Mouse (Mus musculus): ENCODE measurements around the gene Thrb. TPM values are rescaled to one million over a fixed set of nuclear protein-coding genes. Genes with fewer than 3 reads are reported as not detected.

Thrb gene
- polyA plus RNA-seq, 1 experiment: 0.13 TPM

- H3K9me3 ChIP-seq (replicated peaks; ENCODE audit: control insufficient read depth, insufficient read depth, low read length, poor library complexity, severe bottlenecking): no peaks in the 10 kb centered on the region
- no peak overlapping the region for H3K4me3 ChIP-seq (ENCODE audit: low read depth, low read length)
- no peaks in the 10 kb centered on the region for H3K4me1 ChIP-seq (ENCODE audit: control insufficient read depth, insufficient read depth, low read length)
- H3K27ac ChIP-seq (ENCODE audit: insufficient read depth, low read length): no peak overlapping the region
- no peaks in the 10 kb centered on the region for H3K36me3 ChIP-seq (ENCODE audit: control insufficient read depth, insufficient read depth, low read length, poor library complexity, severe bottlenecking)
- no peaks in the 10 kb centered on the region for H3K27me3 ChIP-seq (ENCODE audit: control insufficient read depth, insufficient read depth, low read length, poor library complexity, severe bottlenecking)
- no peak overlapping the region for H3K9ac ChIP-seq (ENCODE audit: low read depth, poor library complexity, severe bottlenecking)
- TF ChIP-seq POLR2A (IDR thresholded peaks at IDR 0.05; ENCODE audit: insufficient read depth, low read length) (no peak), EP300 (IDR thresholded peaks at IDR 0.05; ENCODE audit: insufficient read depth, low read depth, low read length) (no peak), CTCF (IDR thresholded peaks at IDR 0.05; ENCODE audit: low read depth, low read length) (no peak)
Observed at GRCm38 (mm10) chr14:17674335-17674734, 14.3 kb downstream of the Thrb start.

GRCm38 (mm10) chr14:17675214-17675613 is 15.2 kb downstream of the Thrb start:
- Histone ChIP-seq H3K4me1 (ENCODE audit: control insufficient read depth, insufficient read depth, low read length) (no peaks in the 10 kb centered on the region), H3K4me3 (ENCODE audit: low read depth, low read length) (no peak overlapping the region), H3K27me3 (ENCODE audit: control insufficient read depth, insufficient read depth, low read length, poor library complexity, severe bottlenecking) (no peaks in the 10 kb centered on the region), H3K9ac (ENCODE audit: low read depth, poor library complexity, severe bottlenecking) (no peak overlapping the region), H3K9me3 (replicated peaks; ENCODE audit: control insufficient read depth, insufficient read depth, low read length, poor library complexity, severe bottlenecking) (no peaks in the 10 kb centered on the region), H3K27ac (ENCODE audit: insufficient read depth, low read length) (no peak overlapping the region), H3K36me3 (ENCODE audit: control insufficient read depth, insufficient read depth, low read length, poor library complexity, severe bottlenecking) (no peaks in the 10 kb centered on the region)
- no peak for TF ChIP-seq POLR2A (IDR thresholded peaks at IDR 0.05; ENCODE audit: insufficient read depth, low read length)
- TF ChIP-seq EP300 (IDR thresholded peaks at IDR 0.05; ENCODE audit: insufficient read depth, low read depth, low read length): no peak
- no peak for TF ChIP-seq CTCF (IDR thresholded peaks at IDR 0.05; ENCODE audit: low read depth, low read length)

GRCm38 (mm10) chr14:17681479-17681878 is 21.4 kb downstream of the Thrb start:
- H3K36me3 ChIP-seq (ENCODE audit: control insufficient read depth, insufficient read depth, low read length, poor library complexity, severe bottlenecking): no peaks in the 10 kb centered on the region
- H3K9ac ChIP-seq (ENCODE audit: low read depth, poor library complexity, severe bottlenecking): no peak overlapping the region
- H3K4me1 ChIP-seq (ENCODE audit: control insufficient read depth, insufficient read depth, low read length): no peaks in the 10 kb centered on the region
- H3K27me3 ChIP-seq (ENCODE audit: control insufficient read depth, insufficient read depth, low read length, poor library complexity, severe bottlenecking): no peaks in the 10 kb centered on the region
- H3K9me3 ChIP-seq (replicated peaks; ENCODE audit: control insufficient read depth, insufficient read depth, low read length, poor library complexity, severe bottlenecking): no peaks in the 10 kb centered on the region
- TF ChIP-seq POLR2A (IDR thresholded peaks at IDR 0.05; ENCODE audit: insufficient read depth, low read length) (no peak), EP300 (IDR thresholded peaks at IDR 0.05; ENCODE audit: insufficient read depth, low read depth, low read length) (no peak), CTCF (IDR thresholded peaks at IDR 0.05; ENCODE audit: low read depth, low read length) (no peak)
- no peak overlapping the region for H3K4me3 ChIP-seq (ENCODE audit: low read depth, low read length)
- H3K27ac ChIP-seq (ENCODE audit: insufficient read depth, low read length): no peak overlapping the region

GRCm38 (mm10) chr14:17684881-17685280 is 24.8 kb downstream of the Thrb start:
- no peak overlapping the region for H3K9ac ChIP-seq (ENCODE audit: low read depth, poor library complexity, severe bottlenecking)
- no peaks in the 10 kb centered on the region for H3K9me3 ChIP-seq (replicated peaks; ENCODE audit: control insufficient read depth, insufficient read depth, low read length, poor library complexity, severe bottlenecking)
- H3K27me3 ChIP-seq (ENCODE audit: control insufficient read depth, insufficient read depth, low read length, poor library complexity, severe bottlenecking): no peaks in the 10 kb centered on the region
- H3K36me3 ChIP-seq (ENCODE audit: control insufficient read depth, insufficient read depth, low read length, poor library complexity, severe bottlenecking): no peaks in the 10 kb centered on the region
- no peak overlapping the region for H3K27ac ChIP-seq (ENCODE audit: insufficient read depth, low read length)
- no peaks in the 10 kb centered on the region for H3K4me1 ChIP-seq (ENCODE audit: control insufficient read depth, insufficient read depth, low read length)
- no peak overlapping the region for H3K4me3 ChIP-seq (ENCODE audit: low read depth, low read length)
- TF ChIP-seq POLR2A (IDR thresholded peaks at IDR 0.05; ENCODE audit: insufficient read depth, low read length) (no peak), EP300 (IDR thresholded peaks at IDR 0.05; ENCODE audit: insufficient read depth, low read depth, low read length) (no peak), CTCF (IDR thresholded peaks at IDR 0.05; ENCODE audit: low read depth, low read length) (no peak)

GRCm38 (mm10) chr14:17685491-17685890 is 25.4 kb downstream of the Thrb start:
- H3K27ac ChIP-seq (ENCODE audit: insufficient read depth, low read length): no peak overlapping the region
- no peaks in the 10 kb centered on the region for H3K9me3 ChIP-seq (replicated peaks; ENCODE audit: control insufficient read depth, insufficient read depth, low read length, poor library complexity, severe bottlenecking)
- H3K4me1 ChIP-seq (ENCODE audit: control insufficient read depth, insufficient read depth, low read length): no peaks in the 10 kb centered on the region
- H3K27me3 ChIP-seq (ENCODE audit: control insufficient read depth, insufficient read depth, low read length, poor library complexity, severe bottlenecking): no peaks in the 10 kb centered on the region
- no peak overlapping the region for H3K4me3 ChIP-seq (ENCODE audit: low read depth, low read length)
- no peak for TF ChIP-seq EP300 (IDR thresholded peaks at IDR 0.05; ENCODE audit: insufficient read depth, low read depth, low read length)
- TF ChIP-seq CTCF (IDR thresholded peaks at IDR 0.05; ENCODE audit: low read depth, low read length): no peak
- no peak for TF ChIP-seq POLR2A (IDR thresholded peaks at IDR 0.05; ENCODE audit: insufficient read depth, low read length)
- no peaks in the 10 kb centered on the region for H3K36me3 ChIP-seq (ENCODE audit: control insufficient read depth, insufficient read depth, low read length, poor library complexity, severe bottlenecking)
- H3K9ac ChIP-seq (ENCODE audit: low read depth, poor library complexity, severe bottlenecking): no peak overlapping the region

- no peaks in the 10 kb centered on the region for H3K27me3 ChIP-seq (ENCODE audit: control insufficient read depth, insufficient read depth, low read length, poor library complexity, severe bottlenecking)
- no peak for TF ChIP-seq CTCF (IDR thresholded peaks at IDR 0.05; ENCODE audit: low read depth, low read length)
Observed at GRCm38 (mm10) chr14:17686939-17687338, 26.9 kb downstream of the Thrb start.

More at GRCm38 (mm10) chr14:17686939-17687338, 26.9 kb downstream of the Thrb start:
- Histone ChIP-seq H3K36me3 (ENCODE audit: control insufficient read depth, insufficient read depth, low read length, poor library complexity, severe bottlenecking) (no peaks in the 10 kb centered on the region), H3K9ac (ENCODE audit: low read depth, poor library complexity, severe bottlenecking) (no peak overlapping the region), H3K4me1 (ENCODE audit: control insufficient read depth, insufficient read depth, low read length) (no peaks in the 10 kb centered on the region), H3K4me3 (ENCODE audit: low read depth, low read length) (no peak overlapping the region), H3K9me3 (replicated peaks; ENCODE audit: control insufficient read depth, insufficient read depth, low read length, poor library complexity, severe bottlenecking) (no peaks in the 10 kb centered on the region), H3K27ac (ENCODE audit: insufficient read depth, low read length) (no peak overlapping the region)
